Mouse (Mus musculus) spleen, embryonic (tissue): ENCODE results near the gene Slc35c1.

Source experiments
- CTCF ChIA-PET: fragments of 350-600 bp; sonication (Branson Sonifier 250); formaldehyde crosslinking; loops from one replicate; lab custom pipeline; 2022; lab: Charles Lee

Slc35c1 gene

GRCm38 (mm10) chr2:92459921-92460707 is at the start of gene Slc35c1:
Gene Slc35c1 (minus strand): TSS chr2:92460538.
- CTCF ChIA-PET = interaction anchor here (0.6 to 1.5 kb wide), 3 partner anchors 22 to 951 kb away, joined by 4 to 7 read pairs (median 7); no protein-coding TSS in a partner anchor

DNA sequence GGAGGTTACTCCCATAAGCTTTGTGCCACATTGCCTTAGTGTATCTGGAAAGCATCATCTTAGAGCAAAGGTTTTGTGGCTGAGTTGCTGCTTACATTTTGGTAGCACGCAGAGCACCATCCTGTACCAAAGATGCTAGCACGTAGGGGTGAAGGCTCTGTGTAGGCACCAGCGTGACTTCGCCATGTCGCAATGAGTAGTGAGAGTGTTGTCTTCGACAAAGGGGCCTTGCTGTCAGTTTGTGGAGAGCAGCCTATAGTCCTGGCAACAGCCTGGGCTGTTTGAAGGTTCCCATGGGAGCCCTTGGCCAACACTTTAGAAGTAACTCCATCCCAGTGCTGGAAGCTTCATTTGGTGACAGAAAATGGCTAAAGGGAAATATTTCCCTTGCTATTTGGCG is 45.0 kb upstream of the Slc35c1 start:
- CTCF ChIA-PET = no interaction called here

DNA sequence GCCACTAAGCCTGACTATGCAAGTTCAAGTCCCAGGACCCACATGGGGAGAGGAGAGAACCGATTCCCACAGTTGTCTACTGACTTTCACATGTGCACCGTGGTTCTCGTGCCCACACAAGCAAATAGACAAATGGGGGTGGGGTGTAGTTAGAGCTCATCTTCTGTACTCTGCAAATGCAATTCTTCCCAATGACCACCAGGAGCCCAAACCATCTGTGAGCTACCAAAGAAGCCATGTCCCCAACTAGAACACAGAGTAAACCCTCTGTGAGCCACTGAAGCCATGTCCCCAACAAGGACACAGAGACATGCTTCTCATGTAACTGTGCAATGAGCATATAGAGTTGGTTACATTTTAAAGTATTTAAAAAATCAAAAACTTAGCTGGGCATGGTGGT is 43.1 kb upstream of the Slc35c1 start:
- CTCF ChIA-PET = interaction anchor here (1.1 kb wide), 1 partner anchor 665 kb away, joined by 14 read pairs; no protein-coding TSS in a partner anchor

- CTCF ChIA-PET = no interaction called here
These were observed 39.5 kb upstream of the Slc35c1 start for GRCm38 (mm10) chr2:92499701-92500322.

DNA sequence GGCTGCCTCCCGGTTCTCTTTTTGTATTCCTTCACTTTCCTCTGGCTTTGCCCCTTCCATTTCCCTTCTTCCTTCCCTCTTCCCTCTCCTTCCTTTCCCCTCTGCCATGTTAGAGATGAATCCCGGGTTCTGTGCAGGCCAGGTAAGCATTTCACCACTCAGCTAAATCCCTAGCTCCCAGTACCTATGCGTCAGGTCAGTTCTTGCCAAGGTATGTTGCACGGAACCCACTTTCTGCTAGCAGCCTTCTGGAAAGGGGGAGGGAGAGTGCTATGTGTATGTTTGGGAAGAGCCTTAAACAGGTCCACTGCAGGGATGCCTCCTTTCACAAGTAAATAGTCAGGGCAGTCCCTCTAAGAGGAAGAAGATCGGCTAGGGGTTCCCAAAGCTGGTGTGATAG is 36.8 kb upstream of the Slc35c1 start:
- CTCF ChIA-PET = no interaction called here

DNA sequence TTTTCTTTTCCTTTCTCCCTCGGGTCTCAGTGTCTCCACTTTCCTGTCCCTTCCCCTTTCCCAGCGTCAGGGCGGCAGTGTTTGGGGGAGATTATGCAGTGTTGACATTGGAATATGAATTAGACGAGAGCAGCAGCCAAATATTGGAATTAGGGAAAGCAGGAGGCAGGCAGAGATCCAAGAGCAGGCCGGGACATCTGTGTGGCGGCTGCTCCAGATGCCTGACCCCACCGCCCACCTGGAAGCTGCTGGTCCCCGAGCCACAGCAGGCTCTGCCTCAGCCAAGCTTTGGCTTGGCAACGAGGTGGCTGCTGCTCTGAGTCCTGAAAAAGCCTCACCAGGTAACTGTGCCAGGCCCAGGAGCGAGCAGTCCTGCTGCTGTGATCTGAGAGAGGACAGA is 36.3 kb upstream of the Slc35c1 start:
- CTCF ChIA-PET = no interaction called here

DNA sequence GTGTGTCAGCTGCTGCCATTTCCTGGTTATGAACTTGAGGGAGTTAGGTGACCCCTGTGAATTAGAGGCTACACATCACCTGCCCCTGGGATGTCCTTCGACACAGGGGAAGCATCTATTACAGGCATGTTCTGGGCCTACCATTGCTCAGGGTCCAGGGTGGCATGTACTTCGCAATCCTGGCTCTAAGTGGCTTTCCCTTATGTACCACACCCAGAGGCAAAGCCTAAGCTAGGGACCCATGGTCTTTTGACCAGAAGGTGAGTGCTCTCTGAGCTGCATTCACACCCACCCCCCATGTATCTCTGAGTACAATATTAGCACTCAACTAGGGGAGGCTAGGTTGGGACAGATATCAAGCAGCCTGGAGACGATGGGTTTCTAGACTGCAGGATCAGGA is 34.6 kb upstream of the Slc35c1 start:
- CTCF ChIA-PET = no interaction called here

- CTCF ChIA-PET = no interaction called here
These were observed 34.1 kb upstream of the Slc35c1 start for GRCm38 (mm10) chr2:92494423-92494822.

DNA sequence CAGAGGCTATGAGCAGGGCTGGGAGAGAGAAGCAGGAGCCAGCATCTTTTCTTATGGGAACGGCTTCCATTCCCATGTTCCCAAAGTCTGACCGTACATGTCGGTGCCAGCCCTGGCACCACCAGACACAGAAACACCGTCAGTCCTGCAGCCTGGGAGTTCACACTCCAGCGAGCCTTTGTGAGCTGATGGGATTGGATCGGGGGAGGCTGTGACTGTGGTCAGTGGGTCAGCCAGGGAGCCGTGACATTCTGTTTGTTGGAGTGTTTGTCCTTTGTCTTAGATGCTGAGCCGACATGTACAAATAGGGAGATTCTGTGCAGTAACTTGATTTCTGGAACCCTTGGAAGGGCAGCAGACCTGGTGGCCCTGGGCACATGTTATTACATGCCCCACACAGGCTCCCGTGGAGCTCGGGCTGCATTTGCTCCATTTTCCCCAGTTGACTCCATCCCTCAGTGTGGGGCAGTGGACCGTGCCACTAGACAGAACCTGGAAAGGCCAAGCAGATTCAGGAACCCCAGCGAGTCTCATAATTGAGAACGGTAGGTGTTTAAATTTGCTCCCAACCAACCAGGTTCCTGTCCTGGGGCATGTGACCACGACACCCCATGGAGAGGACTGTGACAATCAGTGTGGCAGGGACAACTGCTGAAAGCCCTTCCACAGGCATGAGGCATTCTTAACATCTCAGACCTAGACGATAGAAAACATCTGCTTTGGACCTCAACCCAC is 33.5 kb upstream of the Slc35c1 start:
- CTCF ChIA-PET = no interaction called here

DNA sequence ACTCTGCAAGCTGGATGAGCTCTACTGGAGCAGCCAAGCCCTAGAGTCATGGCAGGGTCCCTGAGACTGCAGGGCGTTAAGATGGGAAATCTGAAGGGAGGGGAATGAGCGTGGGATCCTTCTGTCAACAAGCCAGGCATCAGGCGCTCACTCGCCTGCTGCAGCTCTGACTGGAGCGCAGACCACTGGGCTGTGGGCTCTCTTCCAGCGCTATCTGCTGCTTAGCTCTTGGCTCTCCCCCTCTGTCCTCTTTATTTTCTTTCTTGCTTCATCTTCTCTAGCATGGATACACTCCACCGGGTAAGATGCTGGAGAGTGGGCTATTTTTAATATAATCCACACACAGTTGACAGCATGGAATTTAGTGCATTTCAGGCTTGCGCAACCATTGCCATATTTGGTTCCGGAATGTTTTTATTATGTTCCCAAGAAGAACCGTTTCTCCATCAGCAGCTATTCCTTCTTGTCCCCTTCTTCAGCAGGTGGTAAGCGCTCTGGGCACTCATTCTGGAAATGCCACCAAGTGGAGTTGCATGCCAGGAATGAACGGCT is 31.7 kb upstream of the Slc35c1 start:
- CTCF ChIA-PET = no interaction called here

DNA sequence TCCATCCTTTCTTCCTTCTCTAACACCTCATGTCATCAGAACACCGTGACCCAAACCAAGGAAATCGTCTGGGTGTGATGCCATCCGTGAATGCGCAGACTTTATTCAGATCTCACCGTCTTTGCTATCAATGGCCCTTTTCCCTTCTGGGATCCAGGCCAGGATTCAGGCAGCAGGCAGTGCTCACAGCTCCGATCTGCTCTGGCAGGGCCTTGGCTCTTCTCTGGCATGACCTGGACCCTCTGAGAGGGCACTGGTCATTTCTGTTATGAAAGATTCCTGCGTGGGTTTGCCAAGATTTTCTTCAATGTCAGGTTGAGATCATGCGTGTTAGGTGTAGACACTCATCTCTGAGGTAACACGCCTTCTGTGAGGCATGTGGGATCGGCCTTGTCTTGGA is 30.2 kb upstream of the Slc35c1 start:
- CTCF ChIA-PET = no interaction called here

DNA sequence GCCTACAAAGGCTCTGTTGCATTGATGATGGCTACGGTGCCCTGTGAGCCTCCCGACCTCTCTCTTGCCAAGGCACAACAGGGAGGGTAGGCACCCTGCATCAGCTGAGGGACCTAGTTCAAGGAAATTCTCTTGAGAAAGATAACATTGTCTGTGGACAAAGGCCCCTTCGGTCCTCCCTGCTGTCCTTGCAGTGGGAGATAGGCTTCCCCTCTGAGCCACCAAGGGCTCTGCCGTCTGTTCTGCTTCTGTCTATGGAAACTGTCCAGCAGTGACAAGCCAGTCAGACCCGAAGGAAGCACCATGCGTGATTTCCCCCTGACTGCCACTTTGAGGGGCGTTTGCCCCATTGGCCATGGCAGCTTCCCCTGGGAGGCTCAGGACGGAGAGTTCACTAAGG is 27.5 kb upstream of the Slc35c1 start:
- CTCF ChIA-PET = no interaction called here

DNA sequence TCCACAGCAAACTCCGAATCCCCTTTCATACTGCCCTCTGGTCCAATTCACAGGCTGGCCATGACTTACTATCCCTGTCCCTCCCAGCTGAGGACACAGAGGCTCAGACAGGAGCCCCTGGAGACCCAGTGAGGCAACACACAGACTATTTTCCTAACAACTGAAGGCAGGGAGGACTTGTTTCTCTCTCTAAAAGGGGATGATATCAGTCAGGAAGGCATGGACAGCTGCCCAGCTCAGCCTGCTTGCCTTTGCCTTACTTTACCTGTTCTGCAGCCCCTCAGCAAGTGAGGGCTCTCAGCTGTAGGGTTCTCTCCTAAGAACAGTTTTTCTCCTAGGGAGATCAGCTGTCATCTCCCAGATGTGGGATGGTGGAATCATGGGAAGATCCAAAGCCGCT is 26.6 kb upstream of the Slc35c1 start:
- CTCF ChIA-PET = interaction anchor here (0.8 to 2.3 kb wide), 3 partner anchors 12 to 48 kb away, joined by 3 to 7 read pairs (median 4); partner anchors contain the start of gene Slc35c1

- CTCF ChIA-PET = interaction anchor here (0.6 to 2.3 kb wide), 5 partner anchors 11 to 776 kb away, joined by 3 to 7 read pairs (median 3); partner anchors contain the start of gene Slc35c1
These were observed 26.1 kb upstream of the Slc35c1 start for GRCm38 (mm10) chr2:92486403-92486802.

GRCm38 (mm10) chr2:92485640-92486295 is 25.4 kb upstream of the Slc35c1 start:
- CTCF ChIA-PET = interaction anchor here (0.6 to 2.3 kb wide), 5 partner anchors 25 to 776 kb away, joined by 3 to 7 read pairs (median 3); partner anchors contain the start of gene Slc35c1

DNA sequence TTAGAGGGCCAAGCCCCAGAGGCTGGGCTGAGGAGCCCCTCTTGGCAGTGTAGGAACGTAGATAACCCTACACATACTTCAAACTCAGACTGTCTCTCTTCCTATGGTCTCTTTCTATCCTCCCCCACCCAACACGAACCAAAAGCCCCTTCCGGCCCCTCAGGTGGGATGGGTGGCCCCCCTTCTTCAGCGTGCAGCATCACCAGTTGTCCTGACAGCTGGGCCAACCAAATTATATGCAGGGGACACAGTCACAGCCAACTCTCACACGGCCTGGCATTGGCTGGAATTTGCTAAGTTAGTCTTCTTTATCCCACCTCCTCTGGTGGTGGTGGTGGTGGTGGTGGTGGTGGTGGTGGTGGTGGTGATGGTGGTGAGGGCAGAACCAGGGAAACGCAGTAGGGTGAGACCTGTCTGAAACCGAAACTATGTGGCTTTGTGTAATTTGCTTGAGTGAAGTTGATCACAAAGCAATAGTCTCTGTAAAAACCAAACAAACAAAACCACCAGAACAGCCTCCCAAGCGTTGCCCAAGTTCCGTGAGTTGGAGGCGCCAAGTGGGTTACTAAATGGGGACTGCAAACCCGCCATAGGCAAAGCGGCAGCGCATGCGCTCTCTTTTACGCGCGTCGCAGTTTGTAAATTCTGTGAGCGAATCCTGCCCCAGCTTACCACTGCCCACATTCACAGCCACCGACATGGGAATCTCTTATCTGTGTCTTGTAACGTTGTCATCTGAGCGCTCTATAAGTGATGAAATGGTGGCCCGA is 24.1 kb upstream of the Slc35c1 start:
- CTCF ChIA-PET = no interaction called here

- CTCF ChIA-PET = no interaction called here
These were observed 23.2 kb upstream of the Slc35c1 start for GRCm38 (mm10) chr2:92483505-92483904.

- CTCF ChIA-PET = interaction anchor here (0.7 kb wide), 1 partner anchor 19 kb away, joined by 3 read pairs; no protein-coding TSS in a partner anchor
These were observed 22.2 kb upstream of the Slc35c1 start for GRCm38 (mm10) chr2:92482551-92482950.

DNA sequence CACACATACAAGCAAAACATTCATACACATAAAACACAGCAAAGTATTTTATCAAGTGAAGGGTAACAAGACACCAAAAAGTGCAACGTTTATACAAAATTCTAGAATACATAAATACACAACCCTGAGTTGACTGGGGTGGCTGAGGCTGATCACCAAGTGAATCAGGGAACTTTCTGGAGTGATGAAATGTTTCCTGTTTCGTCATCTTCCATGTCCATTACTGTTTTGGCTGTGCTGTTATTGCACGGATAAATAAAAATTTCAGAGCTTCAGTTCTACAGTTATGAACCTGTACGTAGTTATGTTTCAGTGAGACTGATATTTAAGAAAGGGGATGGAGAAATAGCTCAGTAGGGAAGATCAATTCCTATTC is 18.0 kb upstream of the Slc35c1 start:
- CTCF ChIA-PET = interaction anchor here (0.6 kb wide), 1 partner anchor 494 kb away, joined by 4 read pairs; no protein-coding TSS in a partner anchor

DNA sequence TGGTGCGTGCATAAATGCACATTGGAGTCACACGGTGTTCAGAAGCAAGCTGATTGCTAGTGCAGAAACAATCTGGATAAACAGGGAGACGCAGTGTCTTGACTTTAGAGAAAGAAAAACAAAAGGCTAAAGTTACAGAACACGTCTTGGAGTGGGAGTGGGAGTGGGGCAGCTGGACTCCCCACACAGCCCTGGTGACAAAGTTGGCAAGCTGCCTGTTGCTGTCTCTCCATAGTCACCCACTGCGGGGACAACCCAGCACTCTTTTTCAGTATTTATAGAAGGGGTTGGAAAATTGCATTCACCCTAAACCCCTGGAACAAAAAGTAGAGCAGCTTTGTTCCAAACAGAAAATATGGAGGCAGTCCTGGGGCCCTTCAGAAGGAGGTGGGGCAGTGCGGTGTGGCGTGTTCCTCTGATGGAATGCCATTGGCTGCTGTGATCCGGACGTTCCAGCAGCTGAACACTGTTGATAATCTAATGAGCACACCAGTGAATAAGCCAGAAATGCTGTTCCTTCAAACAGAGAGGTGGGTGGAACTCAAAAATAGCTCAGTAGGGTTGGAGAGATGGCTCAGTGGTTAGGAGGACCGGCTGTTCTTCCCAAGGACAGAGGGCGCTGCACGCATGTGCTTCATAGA is 17.5 kb upstream of the Slc35c1 start:
- CTCF ChIA-PET = interaction anchor here (0.6 kb wide), 1 partner anchor 494 kb away, joined by 4 read pairs; no protein-coding TSS in a partner anchor
